Comparison of ENCODE assay signal across 10 mouse cellular contexts in genomic region chr13:74167492-74167891, GRCm38 (mm10). TPM values are rescaled to one million over a fixed set of nuclear protein-coding genes. Genes with fewer than 3 reads are reported as not detected.
DNase-seq lines count a peak whose midpoint lies in the region; ATAC-seq lines count a peak whose summit lies in the region.
"Had no signal": no experiment of that assay in that cellular context is flagged by ENCODE, and none has a peak within 500 bp of the region (broad histone marks: within the 10 kb centered on the region; RNA-seq: fewer than 3 reads in every experiment).

No protein-coding gene starts in this region.

- H3K4me2 ChIP-seq in intestine, embryonic 16.5 days (ENCODE audit: low read depth, low read length), result no peak overlapping the region
- H3K4me2 ChIP-seq in intestine, embryonic 15.5 days (replicated peaks), result no peak overlapping the region

- no peak overlapping the region for H3K4me3 ChIP-seq in intestine, embryonic 16.5 days (ENCODE audit: low read length)
- no peak overlapping the region for H3K4me3 ChIP-seq in intestine, embryonic 15.5 days (replicated peaks)

- no peak overlapping the region for H3K27ac ChIP-seq in intestine, embryonic 16.5 days (ENCODE audit: low read length)
- H3K27ac ChIP-seq in intestine, embryonic 15.5 days, result no peak overlapping the region
- H3K27ac ChIP-seq: liver, embryonic 15.5 days had no signal

- H3K4me1 ChIP-seq in intestine, embryonic 16.5 days (ENCODE audit: control insufficient read depth, insufficient read depth, low read length), result no peaks in the 10 kb centered on the region
- H3K4me1 ChIP-seq in intestine, embryonic 15.5 days (replicated peaks), result 0 out of 2 replicates have a peak, but pooled peaks cover 10% of the 10 kb centered on the region

- no peaks in the 10 kb centered on the region for H3K27me3 ChIP-seq in intestine, embryonic 16.5 days (replicated peaks; ENCODE audit: control insufficient read depth, insufficient read depth, low read length)
- H3K27me3 ChIP-seq in intestine, embryonic 15.5 days (replicated peaks), result no peaks in the 10 kb centered on the region
- H3K27me3 ChIP-seq: liver, embryonic 15.5 days had no signal

- H3K9ac ChIP-seq in intestine, embryonic 16.5 days (ENCODE audit: low read depth, low read length), result peak overlapping the region; percentile 72; the same call in 1 of the 2 replicates
- no peak overlapping the region; the same call in 1 of the 2 replicates for H3K9ac ChIP-seq in intestine, embryonic 15.5 days

- DNase-seq in adrenal gland, postnatal 36 days, result peak; percentile 33 to 40
- DNase-seq in heart, adult 9 months (ENCODE audit: low spot score in 2 of 2), result peak; percentile 31 to 46
- DNase-seq in lung, postnatal 10 days, result peak; percentile 10
- no peak for DNase-seq in thymus, postnatal 10 days (ENCODE audit: low spot score in 2 of 2)

- peak; percentile 4; the same call in 1 of the 2 replicates for ATAC-seq in intestine, embryonic 16.5 days
- ATAC-seq in intestine, embryonic 15.5 days, result no peak; the same call in 1 of the 2 replicates
- ATAC-seq in erythroid progenitor cell, adult 5-6 weeks (replicated peaks; ENCODE audit: low FRiP score, poor library complexity, severe bottlenecking), result no peak
- ATAC-seq in megakaryocyte-erythroid progenitor cell, adult 5-6 weeks (replicated peaks; ENCODE audit: low FRiP score, low TSS enrichment, poor library complexity, severe bottlenecking), result no peak

- 0 out of 2 replicates have a peak, but pooled peaks cover 4% of the 10 kb centered on the region for H3K36me3 ChIP-seq in intestine, embryonic 16.5 days (ENCODE audit: control insufficient read depth, insufficient read depth, low read length)
- peaks cover 4% of the 10 kb centered on the region for H3K36me3 ChIP-seq in intestine, embryonic 15.5 days

- 86% methylated on average over 2 of the region's 2 CpGs for WGBS in intestine, embryonic 16.5 days
- WGBS in intestine, embryonic 15.5 days, result 87% methylated on average over 2 of the region's 2 CpGs

- H3K9me3 ChIP-seq in intestine, embryonic 16.5 days (ENCODE audit: control insufficient read depth, low read length), result no peaks in the 10 kb centered on the region
- no peaks in the 10 kb centered on the region for H3K9me3 ChIP-seq in intestine, embryonic 15.5 days
- H3K9me3 ChIP-seq: liver, embryonic 15.5 days had no signal

RNA-seq across cellular contexts. Expression of gene Exoc3, which starts 41.0 kb away (rescaled TPM):
- polyA plus RNA-seq in intestine, embryonic 16.5 days (2015; fragmentation: Nextera tagmentation; extraction: Ambion mirVana), result 58.8 and 66.4 TPM in 2 replicates
- polyA plus RNA-seq in intestine, embryonic 15.5 days (2015; fragmentation: Nextera tagmentation; extraction: Ambion mirVana), result 60.9 and 65.6 TPM in 2 replicates
- total RNA-seq in adrenal gland, postnatal 36 days (2021), result 10 to 100 TPM; 60.9 to 67.5 TPM
- 11.5 and 30.6 TPM in 2 replicates for total RNA-seq in erythroid progenitor cell, adult 5-6 weeks (2015; ENCODE audit: low replicate concordance)
- total RNA-seq in erythroid progenitor cell, adult 5-6 weeks (2017; ENCODE audit: low replicate concordance), result 25.2 and 27.9 TPM in 2 replicates
- 31.8 and 34.2 TPM in 2 replicates for total RNA-seq in megakaryocyte-erythroid progenitor cell, adult 5-6 weeks (2014; fragmentation: Nextera tagmentation)
- total RNA-seq in megakaryocyte-erythroid progenitor cell, adult 5-6 weeks (2017), result 30.3 and 38.6 TPM in 2 replicates

RNA-seq across cellular contexts. Expression of gene Slc9a3, which starts 46.2 kb away (rescaled TPM):
- 8.5 and 10.3 TPM in 2 replicates for polyA plus RNA-seq in intestine, embryonic 16.5 days (2015; fragmentation: Nextera tagmentation; extraction: Ambion mirVana)
- polyA plus RNA-seq in intestine, embryonic 15.5 days (2015; fragmentation: Nextera tagmentation; extraction: Ambion mirVana), result 5.0 and 6.2 TPM in 2 replicates
- total RNA-seq in adrenal gland, postnatal 36 days (2021), result under 1 TPM; 0.10 to 0.20 TPM
- total RNA-seq in erythroid progenitor cell, adult 5-6 weeks (2015; ENCODE audit: low replicate concordance), result not detected in 2 replicates
- not detected in 2 replicates for total RNA-seq in erythroid progenitor cell, adult 5-6 weeks (2017; ENCODE audit: low replicate concordance)
- total RNA-seq in megakaryocyte-erythroid progenitor cell, adult 5-6 weeks (2014; fragmentation: Nextera tagmentation), result not detected in 2 replicates
- not detected in 2 replicates for total RNA-seq in megakaryocyte-erythroid progenitor cell, adult 5-6 weeks (2017)
- total RNA-seq: ES-E14 had no signal
- polyA plus RNA-seq: liver, embryonic 15.5 days had no signal

Comparison
In these comparisons a context has a peak if more than half of its experiments do, and no peak if none do; other contexts are left out.
1. DNase-seq: peak in adrenal gland, postnatal 36 days (2 of 2), heart, adult 9 months (2 of 2) and lung, postnatal 10 days (single experiment); none in thymus, postnatal 10 days (0 of 2).